Mouse (Mus musculus): Measurements from ENCODE around the gene Hipk2. TPM values are rescaled to one million over a fixed set of nuclear protein-coding genes. Genes with fewer than 3 reads are reported as not detected.
"Not testable (repeated sequence)": the region's sequence is repeated elsewhere in the genome, so short reads cannot be mapped to it uniquely, and the experiment has no call there.

Gene Hipk2
- polyA plus RNA-seq, 1 experiment from 2014 or later: 36.6 TPM

GRCm38 (mm10) chr6:38695380-38696054, 180.4 kb downstream of the Hipk2 start:
- Histone ChIP-seq H3K9ac (no peak overlapping the region), H3K36me3 (replicated peaks) (peaks cover 62% of the 10 kb centered on the region), H3K27me3 (no peaks in the 10 kb centered on the region), H3K4me3 (replicated peaks) (no peak overlapping the region), H3K27ac (no peak overlapping the region), H3K4me1 (no peaks in the 10 kb centered on the region), H3K9me3 (no peaks in the 10 kb centered on the region), H3K4me2 (no peak overlapping the region)
- ATAC-seq (ENCODE audit: low FRiP score): peak; percentile 77
- WGBS: 32% methylated on average over 9 of the region's 9 CpGs

GRCm38 (mm10) chr6:38692556-38692955, 183.4 kb downstream of the Hipk2 start:
- no peaks in the 10 kb centered on the region for H3K4me1 ChIP-seq
- no peaks in the 10 kb centered on the region for H3K9me3 ChIP-seq
- no peak overlapping the region for H3K27ac ChIP-seq
- H3K9ac ChIP-seq: no peak overlapping the region
- WGBS: 93% methylated on average over 6 of the region's 6 CpGs
- no peaks in the 10 kb centered on the region for H3K27me3 ChIP-seq
- no peak overlapping the region for H3K4me2 ChIP-seq
- H3K36me3 ChIP-seq (replicated peaks): peaks cover 41% of the 10 kb centered on the region
- no peak overlapping the region for H3K4me3 ChIP-seq (replicated peaks)
- ATAC-seq (ENCODE audit: low FRiP score): no peak

- no peaks in the 10 kb centered on the region for H3K4me1 ChIP-seq
- peaks cover 30% of the 10 kb centered on the region for H3K36me3 ChIP-seq (replicated peaks)
- no peak for ATAC-seq (ENCODE audit: low FRiP score)
- H3K9me3 ChIP-seq: no peaks in the 10 kb centered on the region
- no peak overlapping the region for H3K4me3 ChIP-seq (replicated peaks)
- WGBS: 87% methylated on average over 5 of the region's 5 CpGs
- H3K27ac ChIP-seq: no peak overlapping the region
- H3K9ac ChIP-seq: no peak overlapping the region
- no peaks in the 10 kb centered on the region for H3K27me3 ChIP-seq
- no peak overlapping the region for H3K4me2 ChIP-seq
Measured at GRCm38 (mm10) chr6:38691052-38691451, 184.9 kb downstream of the Hipk2 start.

- H3K27me3 ChIP-seq: no peaks in the 10 kb centered on the region
- peaks cover 26% of the 10 kb centered on the region for H3K36me3 ChIP-seq (replicated peaks)
- no peak overlapping the region for H3K4me2 ChIP-seq
- no peak overlapping the region for H3K4me3 ChIP-seq (replicated peaks)
- no peaks in the 10 kb centered on the region for H3K9me3 ChIP-seq
- H3K9ac ChIP-seq: no peak overlapping the region
- H3K4me1 ChIP-seq: no peaks in the 10 kb centered on the region
- H3K27ac ChIP-seq: no peak overlapping the region
- no peak for ATAC-seq (ENCODE audit: low FRiP score)
- WGBS: 92% methylated on average over 4 of the region's 4 CpGs
Measured at GRCm38 (mm10) chr6:38690615-38691014, 185.3 kb downstream of the Hipk2 start.

- Histone ChIP-seq H3K9me3 (no peaks in the 10 kb centered on the region), H3K36me3 (replicated peaks) (peaks cover 18% of the 10 kb centered on the region), H3K4me3 (replicated peaks) (no peak overlapping the region), H3K4me2 (no peak overlapping the region), H3K9ac (no peak overlapping the region), H3K27me3 (no peaks in the 10 kb centered on the region), H3K27ac (no peak overlapping the region), H3K4me1 (no peaks in the 10 kb centered on the region)
- 96% methylated on average over 9 of the region's 10 CpGs for WGBS
- no peak for ATAC-seq (ENCODE audit: low FRiP score)
Measured at GRCm38 (mm10) chr6:38688841-38689240, 187.1 kb downstream of the Hipk2 start.

GRCm38 (mm10) chr6:38687216-38687615, 188.7 kb downstream of the Hipk2 start:
- H3K27me3 ChIP-seq: no peaks in the 10 kb centered on the region
- no peak for ATAC-seq (ENCODE audit: low FRiP score)
- H3K4me3 ChIP-seq (replicated peaks): no peak overlapping the region
- H3K4me1 ChIP-seq: no peaks in the 10 kb centered on the region
- H3K27ac ChIP-seq: no peak overlapping the region
- 66% methylated on average over 11 of the region's 11 CpGs for WGBS
- H3K4me2 ChIP-seq: no peak overlapping the region
- no peak overlapping the region for H3K9ac ChIP-seq
- no peaks in the 10 kb centered on the region for H3K9me3 ChIP-seq
- H3K36me3 ChIP-seq (replicated peaks): peaks cover 12% of the 10 kb centered on the region

GRCm38 (mm10) chr6:38682532-38682931, 193.4 kb downstream of the Hipk2 start:
- Histone ChIP-seq H3K9ac (no peak overlapping the region), H3K36me3 (replicated peaks) (no peaks in the 10 kb centered on the region; the same call in 1 of the 2 replicates), H3K9me3 (no peaks in the 10 kb centered on the region), H3K4me3 (replicated peaks) (no peak overlapping the region), H3K27ac (no peak overlapping the region), H3K27me3 (no peaks in the 10 kb centered on the region), H3K4me1 (no peaks in the 10 kb centered on the region), H3K4me2 (no peak overlapping the region)
- ATAC-seq (ENCODE audit: low FRiP score): no peak
- 70% methylated on average over 2 of the region's 2 CpGs for WGBS

GRCm38 (mm10) chr6:38677629-38678028, 198.3 kb downstream of the Hipk2 start:
- Histone ChIP-seq H3K4me1 (no peaks in the 10 kb centered on the region), H3K27ac (no peak overlapping the region), H3K9me3 (no peaks in the 10 kb centered on the region), H3K4me2 (no peak overlapping the region), H3K36me3 (replicated peaks) (no peaks in the 10 kb centered on the region), H3K4me3 (replicated peaks) (no peak overlapping the region), H3K9ac (no peak overlapping the region), H3K27me3 (no peaks in the 10 kb centered on the region)
- ATAC-seq (ENCODE audit: low FRiP score): no peak
- 76% methylated on average over 9 of the region's 9 CpGs for WGBS

- ATAC-seq (ENCODE audit: low FRiP score): no peak
- 88% methylated on average over 14 of the region's 14 CpGs for WGBS
Measured at GRCm38 (mm10) chr6:38676723-38677122, 199.2 kb downstream of the Hipk2 start.

GRCm38 (mm10) chr6:38676217-38676616, 199.7 kb downstream of the Hipk2 start:
- no peak overlapping the region for H3K4me3 ChIP-seq (replicated peaks)
- H3K4me2 ChIP-seq: no peak overlapping the region
- H3K9ac ChIP-seq: no peak overlapping the region
- ATAC-seq (ENCODE audit: low FRiP score): no peak
- H3K4me1 ChIP-seq: no peaks in the 10 kb centered on the region
- no peaks in the 10 kb centered on the region for H3K9me3 ChIP-seq
- 90% methylated on average over 6 of the region's 6 CpGs for WGBS
- no peaks in the 10 kb centered on the region for H3K27me3 ChIP-seq
- H3K36me3 ChIP-seq (replicated peaks): no peaks in the 10 kb centered on the region
- H3K27ac ChIP-seq: no peak overlapping the region

More at GRCm38 (mm10) chr6:38676723-38677122, 199.2 kb downstream of the Hipk2 start:
- Histone ChIP-seq H3K4me1 (no peaks in the 10 kb centered on the region), H3K9ac (no peak overlapping the region), H3K4me2 (no peak overlapping the region), H3K27ac (no peak overlapping the region), H3K9me3 (no peaks in the 10 kb centered on the region), H3K27me3 (no peaks in the 10 kb centered on the region), H3K4me3 (replicated peaks) (no peak overlapping the region), H3K36me3 (replicated peaks) (no peaks in the 10 kb centered on the region)

GRCm38 (mm10) chr6:38672011-38672410, 204.0 kb downstream of the Hipk2 start:
- WGBS: 84% methylated on average over 3 of the region's 3 CpGs
- no peak overlapping the region for H3K4me2 ChIP-seq
- H3K9ac ChIP-seq: no peak overlapping the region
- no peak for ATAC-seq (ENCODE audit: low FRiP score)
- no peaks in the 10 kb centered on the region for H3K9me3 ChIP-seq
- no peak overlapping the region for H3K4me3 ChIP-seq (replicated peaks)
- no peaks in the 10 kb centered on the region for H3K36me3 ChIP-seq (replicated peaks)
- no peak overlapping the region for H3K27ac ChIP-seq
- H3K4me1 ChIP-seq: no peaks in the 10 kb centered on the region
- no peaks in the 10 kb centered on the region for H3K27me3 ChIP-seq

- Histone ChIP-seq H3K9ac (no peak overlapping the region), H3K27ac (no peak overlapping the region), H3K4me2 (no peak overlapping the region), H3K9me3 (no peaks in the 10 kb centered on the region), H3K4me3 (replicated peaks) (no peak overlapping the region), H3K27me3 (no peaks in the 10 kb centered on the region), H3K4me1 (no peaks in the 10 kb centered on the region), H3K36me3 (replicated peaks) (no peaks in the 10 kb centered on the region)
- ATAC-seq (ENCODE audit: low FRiP score): no peak
- 85% methylated on average over 7 of the region's 7 CpGs for WGBS
Measured at GRCm38 (mm10) chr6:38671270-38671669, 204.7 kb downstream of the Hipk2 start.

- H3K4me3 ChIP-seq (replicated peaks); H3K9ac ChIP-seq: not testable (repeated sequence)
- 86% methylated on average over 1 of the region's 1 CpGs for WGBS
Measured at GRCm38 (mm10) chr6:38670488-38670887, 205.5 kb downstream of the Hipk2 start.

More at GRCm38 (mm10) chr6:38670488-38670887, 205.5 kb downstream of the Hipk2 start:
- not testable (repeated sequence) for H3K27me3 ChIP-seq; H3K36me3 ChIP-seq (replicated peaks); ATAC-seq (ENCODE audit: low FRiP score); H3K9me3 ChIP-seq; H3K4me1 ChIP-seq; H3K4me2 ChIP-seq; H3K27ac ChIP-seq

Measured in forebrain, embryonic 12.5 days (tissue).